Mouse (Mus musculus): ENCODE results near the gene Gm49388. TPM values are rescaled to one million over a fixed set of nuclear protein-coding genes. Genes with fewer than 3 reads are reported as not detected.

The Gm49388 gene
- polyA plus RNA-seq, 1 experiment from 2014 or later: 4.5 TPM

- in situ Hi-C loops (cut with MboI; ENCODE audit: low pct_unique_long_range_greater_than_20kb): loop anchor here (5.0 kb wide), 1 partner anchor 161 kb away; no protein-coding TSS in a partner anchor
- DNase-seq (ENCODE audit: low read depth, low spot score): no peak
These were observed 9.0 kb upstream of the Gm49388 start, which contains the start of gene Setd1a for GRCm38 (mm10) chr7:127776426-127776825. TSS of gene Setd1a (plus strand) at chr7:127776670.

DNA sequence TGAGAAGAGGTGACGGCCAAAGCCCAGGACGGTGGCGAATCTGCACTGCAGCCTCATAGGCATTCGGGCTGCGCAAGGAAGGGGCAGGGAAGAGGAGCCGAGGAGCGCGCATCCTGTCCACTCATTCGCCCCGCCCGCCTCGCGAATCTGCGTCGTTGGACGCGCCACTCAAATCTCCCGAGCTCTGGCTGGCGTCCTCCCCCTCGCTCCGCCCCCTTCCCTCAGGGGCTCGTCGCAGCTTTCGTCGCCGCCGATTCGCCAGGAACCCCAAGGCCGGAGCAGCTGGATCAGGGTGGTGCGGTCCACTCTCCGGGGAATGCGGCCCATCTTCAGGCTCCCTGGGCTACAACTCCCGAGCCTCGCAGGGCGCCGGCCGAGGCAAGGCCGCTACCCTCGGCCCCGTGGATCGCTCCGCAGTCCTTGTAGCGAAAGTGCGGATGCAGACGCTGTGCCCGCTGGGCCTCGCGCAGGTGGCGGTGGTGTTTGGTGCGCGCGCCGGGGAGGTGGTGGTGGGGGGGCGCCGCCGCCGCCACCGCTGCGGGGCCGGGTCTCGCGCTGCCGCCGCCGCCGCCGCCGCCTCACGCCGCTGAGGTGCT lies 8.4 kb upstream of the Gm49388 start:
- in situ Hi-C loops (cut with MboI; ENCODE audit: low pct_unique_long_range_greater_than_20kb): loop anchor here (5.0 kb wide), 1 partner anchor 160 kb away; no protein-coding TSS in a partner anchor
- no peak for TF ChIP-seq CTCF (IDR thresholded peaks at IDR 0.05)
- DNase-seq (ENCODE audit: low read depth, low spot score) (peak; percentile 68), ATAC-seq (peak; percentile 83)
- no peaks in the 10 kb centered on the region for H3K27me3 ChIP-seq
- ChIA-PET CTCF (no interaction called here), POLR2A (interaction anchor here (0.7 to 1.5 kb wide), 4 partner anchors 8 to 69 kb away, joined by 3 to 5 read pairs (median 4); partner anchors contain the start of gene Gm49388)

More at GRCm38 (mm10) chr7:127776426-127776825, 9.0 kb upstream of the Gm49388 start, which contains the start of gene Setd1a:
- H3K27me3 ChIP-seq: no peaks in the 10 kb centered on the region
- ATAC-seq: peak; percentile 42
- POLR2A ChIA-PET: interaction anchor here (1.0 to 1.5 kb wide), 2 partner anchors 8 to 64 kb away, joined by 4 to 5 read pairs; partner anchors contain the start of gene Gm49388
- no peak for TF ChIP-seq CTCF (IDR thresholded peaks at IDR 0.05)
- CTCF ChIA-PET: no interaction called here

- ChIA-PET CTCF (interaction anchor here (0.9 kb wide), 1 partner anchor 23 kb away, joined by 4 read pairs; the partner anchor contains the start of gene Hsd3b7), POLR2A (interaction anchor here (0.5 to 1.5 kb wide), 7 partner anchors 14 to 704 kb away, joined by 3 to 5 read pairs (median 3); no protein-coding TSS in a partner anchor)
- TF ChIP-seq CTCF (IDR thresholded peaks at IDR 0.05): no peak
- no peaks in the 10 kb centered on the region for H3K27me3 ChIP-seq
- ATAC-seq: peak; percentile 41
- DNase-seq (ENCODE audit: low read depth, low spot score): no peak
- in situ Hi-C loops (cut with MboI; ENCODE audit: low pct_unique_long_range_greater_than_20kb): loop anchor here (5.0 kb wide), 1 partner anchor 160 kb away; no protein-coding TSS in a partner anchor
These were observed 7.7 kb upstream of the Gm49388 start for GRCm38 (mm10) chr7:127777474-127778266.

DNA sequence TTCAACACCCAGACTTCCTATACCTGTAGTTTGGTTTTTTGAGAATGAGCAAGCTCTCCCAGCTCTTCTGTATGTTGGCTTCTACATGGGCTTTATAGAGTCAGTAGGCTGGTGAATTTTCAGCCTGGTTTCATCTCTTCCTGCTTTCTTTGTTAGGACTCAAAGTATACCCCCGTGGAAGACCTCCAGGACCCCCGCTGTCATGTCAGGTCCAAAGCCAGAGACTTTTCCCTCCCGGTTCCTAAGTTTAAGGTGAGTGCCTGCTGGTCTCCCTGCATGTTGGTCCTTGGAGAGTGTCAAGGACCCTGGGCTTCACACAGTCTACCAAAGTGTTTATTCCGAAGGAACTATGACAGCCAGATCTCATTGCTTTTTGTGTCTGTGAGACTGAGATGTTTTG lies 7.1 kb upstream of the Gm49388 start:
- no peak for TF ChIP-seq CTCF (IDR thresholded peaks at IDR 0.05)
- ChIA-PET CTCF (interaction anchor here (0.9 kb wide), 1 partner anchor 22 kb away, joined by 4 read pairs; the partner anchor contains the start of gene Hsd3b7), POLR2A (interaction anchor here (0.5 kb wide), 1 partner anchor 705 kb away, joined by 4 read pairs; no protein-coding TSS in a partner anchor)
- ATAC-seq (no peak), DNase-seq (ENCODE audit: low read depth, low spot score) (no peak)
- H3K27me3 ChIP-seq: no peaks in the 10 kb centered on the region
- in situ Hi-C loops (cut with MboI; ENCODE audit: low pct_unique_long_range_greater_than_20kb): loop anchor here (5.0 kb wide), 1 partner anchor 159 kb away; no protein-coding TSS in a partner anchor

DNA sequence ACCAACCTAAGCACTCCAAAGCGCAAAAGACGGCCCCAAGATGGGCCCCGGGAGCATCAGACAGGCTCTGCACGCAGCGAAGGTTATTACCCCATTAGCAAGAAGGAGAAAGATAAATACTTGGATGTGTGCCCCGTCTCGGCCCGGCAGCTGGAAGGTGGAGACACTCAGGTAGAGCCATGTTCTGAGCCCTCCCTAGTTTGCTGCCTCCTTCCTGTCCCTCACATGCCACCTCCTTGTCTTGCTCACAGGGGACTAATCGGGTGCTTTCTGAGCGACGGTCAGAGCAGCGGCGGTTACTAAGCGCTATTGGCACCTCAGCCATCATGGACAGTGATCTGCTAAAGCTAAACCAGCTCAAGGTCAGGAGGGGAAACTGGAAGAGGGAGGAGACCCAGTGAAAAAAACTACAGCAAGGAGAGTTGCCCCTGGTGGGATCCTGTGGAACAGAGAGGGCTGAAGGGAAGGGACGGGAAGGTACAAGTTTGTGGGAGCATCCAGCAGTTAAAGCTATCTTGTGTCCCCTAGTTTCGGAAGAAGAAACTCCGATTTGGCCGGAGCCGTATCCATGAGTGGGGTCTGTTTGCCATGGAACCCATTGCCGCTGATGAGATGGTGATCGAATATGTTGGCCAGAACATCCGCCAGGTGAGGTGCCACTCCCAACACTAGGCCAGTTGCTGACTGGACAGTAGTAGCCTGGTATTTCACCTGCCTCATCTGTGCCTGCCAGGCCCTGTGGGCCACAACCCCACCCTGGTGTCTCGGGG lies 11.9 kb downstream of the Gm49388 start:
- ChIA-PET POLR2A (interaction anchor here (0.6 kb wide), 1 partner anchor 187 kb away, joined by 5 read pairs; no protein-coding TSS in a partner anchor), CTCF (interaction anchor here (1.1 to 1.5 kb wide), 3 partner anchors 23 to 411 kb away, joined by 3 read pairs; no protein-coding TSS in a partner anchor)
- in situ Hi-C loops (cut with MboI; ENCODE audit: low pct_unique_long_range_greater_than_20kb): no loop called here
- H3K27me3 ChIP-seq: no peaks in the 10 kb centered on the region
- TF ChIP-seq CTCF (IDR thresholded peaks at IDR 0.05): no peak
- DNase-seq (ENCODE audit: low read depth, low spot score): no peak
- ATAC-seq: no peak

DNA sequence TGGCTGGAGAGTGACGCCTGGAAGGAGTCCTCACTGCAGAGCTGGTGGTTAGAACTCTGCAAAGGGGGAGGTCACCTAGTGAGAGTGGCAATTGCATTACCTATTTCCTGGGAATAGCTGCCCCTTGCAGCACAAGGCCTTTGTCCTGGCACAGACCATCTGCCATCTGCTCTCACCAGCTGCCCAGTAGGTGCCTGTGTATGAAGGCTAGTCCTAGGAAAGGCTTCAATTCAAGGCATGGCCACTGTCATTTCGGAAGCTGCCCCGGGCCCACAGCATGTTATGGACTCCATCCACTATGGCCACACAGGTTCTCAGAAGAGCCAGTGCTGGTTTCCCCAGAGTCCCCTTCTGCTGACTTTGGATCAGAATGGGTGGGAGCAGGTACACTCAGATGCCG lies 13.2 kb downstream of the Gm49388 start:
- in situ Hi-C loops (cut with MboI; ENCODE audit: low pct_unique_long_range_greater_than_20kb): no loop called here
- no peak for TF ChIP-seq CTCF (IDR thresholded peaks at IDR 0.05)
- ChIA-PET CTCF (interaction anchor here (1.5 kb wide), 1 partner anchor 410 kb away, joined by 3 read pairs; no protein-coding TSS in a partner anchor), POLR2A (interaction anchor here (1.2 kb wide), 1 partner anchor 76 kb away, joined by 6 read pairs; no protein-coding TSS in a partner anchor)
- H3K27me3 ChIP-seq: no peaks in the 10 kb centered on the region
- DNase-seq (ENCODE audit: low read depth, low spot score): no peak
- no peak for ATAC-seq

GRCm38 (mm10) chr7:127799211-127799610 lies 13.8 kb downstream of the Gm49388 start:
- in situ Hi-C loops (cut with MboI; ENCODE audit: low pct_unique_long_range_greater_than_20kb): no loop called here

DNA sequence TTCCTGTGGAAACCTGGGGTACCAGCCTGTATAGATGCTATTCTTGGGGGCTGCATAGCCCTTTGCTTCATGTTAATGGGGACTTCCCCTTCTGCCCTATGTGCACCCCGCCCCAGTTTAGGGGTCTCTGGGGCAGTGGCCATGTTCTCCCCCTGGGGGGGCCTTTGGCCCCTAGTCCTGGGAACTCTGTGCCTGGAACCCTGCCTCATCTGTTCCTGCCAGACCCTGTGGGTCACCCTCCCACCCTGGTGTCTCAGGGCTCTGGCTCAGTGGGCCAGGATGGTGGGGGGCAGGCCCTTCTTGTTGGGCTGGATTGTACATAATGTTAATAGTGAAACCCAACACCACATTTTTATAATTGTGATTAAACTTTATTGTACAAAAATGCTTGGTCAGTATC lies 14.3 kb downstream of the Gm49388 start:
- in situ Hi-C loops (cut with MboI; ENCODE audit: low pct_unique_long_range_greater_than_20kb): no loop called here
- ATAC-seq: no peak
- CTCF ChIA-PET: interaction anchor here (1.0 to 1.7 kb wide), 5 partner anchors 9 to 85 kb away, joined by 3 to 5 read pairs (median 3); no protein-coding TSS in a partner anchor

More at GRCm38 (mm10) chr7:127799211-127799610, 13.8 kb downstream of the Gm49388 start:
- H3K27me3 ChIP-seq: no peaks in the 10 kb centered on the region
- ATAC-seq: no peak
- ChIA-PET CTCF (interaction anchor here (1.7 kb wide), 1 partner anchor 10 kb away, joined by 5 read pairs; no protein-coding TSS in a partner anchor), POLR2A (interaction anchor here (1.2 kb wide), 1 partner anchor 75 kb away, joined by 6 read pairs; no protein-coding TSS in a partner anchor)
- DNase-seq (ENCODE audit: low read depth, low spot score): no peak
- no peak for TF ChIP-seq CTCF (IDR thresholded peaks at IDR 0.05)

DNA sequence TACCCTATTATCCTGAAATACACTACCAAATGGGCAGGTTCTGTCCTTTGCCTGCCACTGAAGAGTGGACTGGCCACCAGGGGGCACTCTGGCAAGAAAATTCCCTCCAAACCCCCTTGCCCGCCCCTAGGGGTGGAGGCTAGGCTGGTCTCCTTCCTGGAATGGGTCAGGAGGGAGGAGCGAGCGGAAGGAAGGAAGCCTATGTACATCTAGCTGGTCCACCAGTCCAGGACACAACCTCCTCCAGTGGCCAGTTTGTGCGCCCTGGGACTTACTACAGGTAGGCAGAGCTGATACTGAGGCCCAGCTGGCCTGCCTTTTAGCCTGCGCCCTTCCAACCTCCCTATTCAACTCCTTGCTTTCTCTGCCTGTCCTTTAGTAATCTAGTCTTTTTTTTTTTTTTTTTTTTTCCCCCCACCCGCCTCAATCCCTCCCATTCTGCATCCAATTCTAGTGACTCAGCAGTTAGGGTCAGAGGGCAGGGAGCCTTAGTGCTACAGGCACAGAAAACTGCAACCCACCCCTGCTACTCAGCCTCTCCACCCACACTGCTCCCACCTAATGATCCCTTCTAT lies 15.1 kb downstream of the Gm49388 start, which contains the start of gene Hsd3b7:
TSS of gene Hsd3b7 (plus strand) at position 170 of the 575 bp plus-strand sequence.
- POLR2A ChIA-PET: interaction anchor here (1.0 to 1.3 kb wide), 2 partner anchors 31 to 41 kb away, joined by 3 to 4 read pairs; partner anchors contain the start of gene Orai3
- H3K27me3 ChIP-seq: no peaks in the 10 kb centered on the region
- DNase-seq (ENCODE audit: low read depth, low spot score) (peak; percentile 38), ATAC-seq (peak; percentile 74)
- CTCF ChIA-PET: interaction anchor here (0.7 to 1.7 kb wide), 13 partner anchors 8 to 119 kb away, joined by 3 to 5 read pairs (median 3); partner anchors contain the start of genes Gm21974 and Vkorc1
- in situ Hi-C loops (cut with MboI; ENCODE audit: low pct_unique_long_range_greater_than_20kb): no loop called here
- TF ChIP-seq CTCF (IDR thresholded peaks at IDR 0.05): no peak

More for the DNA sequence above, 14.3 kb downstream of the Gm49388 start:
- no peaks in the 10 kb centered on the region for H3K27me3 ChIP-seq
- DNase-seq (ENCODE audit: low read depth, low spot score): no peak
- POLR2A ChIA-PET: interaction anchor here (1.2 kb wide), 1 partner anchor 75 kb away, joined by 6 read pairs; no protein-coding TSS in a partner anchor
- no peak for TF ChIP-seq CTCF (IDR thresholded peaks at IDR 0.05)

Data from Patski (cell line).